Mouse (Mus musculus) v-Abl transformed pro-B cells (cell line): ENCODE results near the gene Olfr1271.
"Not testable (repeated sequence)": the region's sequence is repeated elsewhere in the genome, so short reads cannot be mapped to it uniquely, and the experiment has no call there.

ENCODE experiments used
- in situ Hi-C, 2 experiments: fragments of 400-800 bp; cut with MboI; formaldehyde crosslinking; loops; one replicate each; pipeline ENCODE4 v1.15.1; 2025; ENCODE audit not compliant: unreplicated experiment in 2 of 2

The Olfr1271 gene

GRCm38 (mm10) chr2:90270932-90271331, at the start of gene Olfr1271:
TSS of gene Olfr1271 (minus strand) at chr2:90271032.
- in situ Hi-C loops: no loop called here

DNA sequence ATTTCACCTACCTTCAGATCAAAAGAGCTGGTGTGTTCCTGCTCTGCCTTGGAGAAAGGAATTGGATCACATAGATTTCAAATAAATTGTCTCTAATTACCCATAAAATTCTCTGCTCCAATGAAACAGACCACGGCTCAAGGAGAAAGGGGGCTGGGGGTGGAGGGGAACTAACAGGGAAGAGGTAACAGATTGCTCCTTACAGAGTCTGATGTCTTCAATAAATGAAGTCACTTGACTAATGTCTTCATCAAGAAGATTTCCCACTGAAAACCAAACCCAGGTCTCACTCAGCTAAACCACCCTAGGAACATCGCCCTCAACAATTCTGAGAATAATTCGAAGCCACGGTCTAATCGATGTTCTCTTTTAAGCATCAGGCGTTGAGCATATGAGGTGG, 21.9 kb upstream of the Olfr1271 start, which contains the start of gene Olfr1272:
Olfr1272 (minus strand) TSS at position 101 of the 400 bp plus-strand sequence.
- in situ Hi-C loops: no loop called here

DNA sequence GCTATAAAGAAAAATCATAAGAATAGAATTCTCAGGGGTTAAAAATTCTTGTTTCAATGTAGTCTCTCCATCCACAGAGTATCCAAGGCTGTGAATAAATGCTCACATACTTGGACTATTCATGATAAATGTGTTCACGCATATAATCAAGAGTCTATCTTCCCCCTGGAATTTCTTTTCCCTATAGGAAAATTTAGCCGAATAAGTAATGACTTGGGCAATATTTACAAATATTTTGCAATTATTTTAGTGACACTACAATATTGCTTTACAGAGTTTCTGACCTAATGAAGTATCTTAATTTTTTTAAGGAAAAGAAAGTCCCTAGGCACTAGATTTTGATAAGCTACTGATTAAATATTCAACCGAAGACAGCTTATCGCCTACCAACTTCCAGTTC, 13.3 kb downstream of the Olfr1271 start, which contains the start of gene Olfr142:
Olfr142 (minus strand) TSS at position 101 of the 400 bp plus-strand sequence.
- in situ Hi-C loops: no loop called here

DNA sequence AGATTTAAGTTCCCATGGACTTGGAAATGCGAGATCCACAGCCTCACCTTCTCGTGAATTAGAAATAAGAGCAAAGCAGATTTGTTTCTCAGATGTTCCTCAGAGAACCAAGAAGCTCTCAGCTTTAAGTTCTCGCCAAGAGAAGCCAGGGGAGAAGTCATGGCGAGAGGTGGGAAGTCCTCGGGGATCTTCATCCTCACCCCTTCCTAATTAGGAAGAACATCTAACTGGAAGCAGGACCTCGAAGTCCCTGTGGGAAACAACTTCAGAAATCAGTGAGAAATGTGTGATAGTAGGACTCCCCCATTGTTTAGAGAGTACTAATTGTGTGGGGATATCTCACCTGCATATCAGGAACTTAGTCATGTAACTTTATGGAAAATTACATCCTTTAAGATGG, 46.4 kb downstream of the Olfr1271 start, which contains the start of gene Olfr1506:
Olfr1506 (minus strand) TSS at position 101 of the 400 bp plus-strand sequence.
- in situ Hi-C loops: not testable (repeated sequence)
